Mouse (Mus musculus): ENCODE data around the gene Crebrf. TPM values are rescaled to one million over a fixed set of nuclear protein-coding genes. Genes with fewer than 3 reads are reported as not detected.

Crebrf gene
- total RNA-seq (2021): 10 to 100 TPM; 14.1 to 20.1 TPM
- long read RNA-seq, experiment 1, full-length matches to known transcripts: 1 of 1 reads
- long read RNA-seq, experiment 1, partial matches to known transcripts: 0 of 1 reads
- long read RNA-seq, experiment 1, other reads (novel, unspliced or antisense): 0 of 1 reads
- long read RNA-seq, experiment 2: 0 reads

DNA sequence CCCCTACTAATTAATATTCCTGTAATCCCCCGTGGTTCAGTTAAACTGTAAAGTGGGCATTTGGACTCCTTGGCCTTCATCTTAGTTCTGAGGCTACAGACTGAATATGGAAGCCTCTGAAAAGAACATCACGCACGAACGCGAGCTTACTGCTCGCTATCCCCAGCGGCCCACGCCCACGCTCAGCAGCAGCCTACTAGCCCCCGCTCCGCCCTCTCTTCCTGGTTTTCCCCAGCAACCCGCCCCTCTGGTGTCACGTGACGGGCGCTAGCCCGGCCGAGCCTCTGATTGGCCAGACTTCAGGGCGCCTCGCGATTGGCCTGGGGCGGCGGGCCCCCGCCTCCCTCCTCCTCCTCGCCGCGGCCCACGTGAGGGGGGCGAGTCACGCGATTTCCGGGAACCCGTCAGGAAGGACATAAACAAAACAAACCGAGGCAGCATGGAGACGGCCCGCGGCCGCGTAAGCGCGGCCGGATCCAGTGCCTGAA lies at the start of gene Crebrf:
Crebrf (plus strand) TSS at position 380 of the 488 bp plus-strand sequence.
- DNase-seq: peak; percentile 99
- intact Hi-C loops (cut with DNase I; ENCODE audit: low total_unique reads): no loop called here

DNA sequence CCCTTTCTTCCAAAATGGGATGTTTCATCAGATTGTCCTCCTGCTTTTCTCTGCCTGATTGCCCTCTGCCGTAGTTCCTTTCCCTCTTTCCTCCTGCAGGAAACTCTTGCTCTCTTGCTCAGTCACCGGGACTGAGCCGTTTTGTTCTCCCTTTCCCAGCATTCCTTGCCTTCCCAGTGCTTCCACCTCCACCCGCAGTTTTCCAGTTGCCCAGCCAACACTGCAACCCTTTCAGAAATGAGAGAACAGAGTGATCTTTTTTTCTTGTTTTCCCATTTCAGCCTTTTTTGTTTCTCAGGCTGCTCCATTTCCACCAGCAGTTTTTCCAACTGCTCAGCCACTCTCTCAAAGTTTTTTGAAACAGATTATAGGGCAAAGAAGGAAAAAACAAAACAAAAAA lies 44.2 kb upstream of the Crebrf start:
- intact Hi-C loops (cut with DNase I; ENCODE audit: low total_unique reads): no loop called here
- no peak for DNase-seq

DNA sequence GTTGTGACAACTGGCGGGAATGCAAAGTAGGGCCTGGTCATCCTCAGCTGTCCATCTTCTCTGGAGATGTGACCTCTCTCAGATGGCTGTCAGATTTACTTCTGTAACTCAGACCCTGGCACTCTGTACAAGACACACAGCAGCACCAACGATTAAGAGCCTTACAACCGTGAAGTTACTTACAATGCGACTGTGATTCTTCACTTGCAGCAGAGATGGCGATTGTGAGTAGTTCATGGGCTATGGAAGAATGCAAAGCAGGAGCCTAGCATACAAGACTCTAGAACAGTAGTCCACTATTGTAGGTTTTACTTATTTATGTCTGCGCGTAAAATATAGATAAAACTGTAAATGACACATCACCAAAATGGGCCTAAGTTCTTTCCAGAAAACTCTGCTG lies 39.6 kb upstream of the Crebrf start:
- intact Hi-C loops (cut with DNase I; ENCODE audit: low total_unique reads): no loop called here
- no peak for DNase-seq

DNA sequence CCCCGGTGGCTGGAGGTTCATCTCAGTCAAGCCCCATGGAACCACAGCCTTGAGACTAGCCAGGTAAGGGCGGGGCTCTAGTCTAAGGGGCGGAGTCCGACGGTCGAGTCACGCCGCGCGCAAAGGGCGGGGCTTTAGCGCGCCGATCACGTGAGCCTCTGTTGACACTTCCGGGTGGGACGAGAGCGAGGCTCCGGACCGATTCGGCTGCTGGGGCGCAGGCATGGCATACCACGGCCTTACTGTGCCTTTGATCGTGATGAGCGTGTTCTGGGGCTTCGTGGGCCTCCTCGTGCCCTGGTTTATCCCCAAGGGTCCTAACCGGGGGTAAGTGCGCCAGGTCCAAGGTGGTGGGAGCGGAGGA lies 39.2 kb upstream of the Crebrf start:
- intact Hi-C loops (cut with DNase I; ENCODE audit: low total_unique reads): no loop called here

DNA sequence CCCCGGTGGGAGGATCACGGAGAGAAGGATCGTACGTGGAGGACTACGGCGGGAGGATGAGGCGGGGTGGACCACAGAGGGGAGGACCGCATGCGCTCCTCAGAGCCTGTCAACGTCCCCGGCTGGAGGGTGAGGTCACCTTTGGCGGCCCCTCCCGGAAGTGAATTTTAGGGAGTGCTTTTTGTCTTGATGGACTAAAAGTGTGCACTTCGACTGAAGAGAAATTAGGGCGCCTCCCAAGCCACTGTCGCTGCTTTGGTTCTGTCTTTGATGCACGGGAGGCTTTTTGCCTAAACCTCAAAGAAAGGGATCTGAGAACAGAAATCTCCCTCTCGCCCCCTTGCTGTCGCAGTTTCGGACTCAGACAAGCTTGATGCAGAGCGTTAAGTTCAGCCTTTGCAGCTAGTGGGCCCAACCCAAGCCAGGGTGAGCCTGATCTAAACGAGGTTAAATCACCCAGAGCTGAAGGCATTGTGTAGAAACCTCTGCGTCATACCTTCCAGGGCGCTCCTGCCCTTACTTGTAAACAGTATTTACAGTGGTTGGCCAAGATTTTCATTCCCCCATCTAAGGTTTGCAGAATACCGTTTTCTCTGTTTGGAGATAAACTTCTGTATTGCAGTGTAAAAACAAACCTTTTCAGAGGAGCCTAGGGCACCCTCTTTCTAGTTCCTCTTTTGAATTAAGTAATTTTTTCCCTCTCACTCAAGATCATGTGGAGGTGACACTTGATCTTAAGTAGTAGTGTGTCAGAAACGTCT lies 38.7 kb upstream of the Crebrf start:
- peak; percentile 86 for DNase-seq
- intact Hi-C loops (cut with DNase I; ENCODE audit: low total_unique reads): no loop called here

More for the DNA sequence above, 39.2 kb upstream of the Crebrf start:
- peak; percentile 88 for DNase-seq

DNA sequence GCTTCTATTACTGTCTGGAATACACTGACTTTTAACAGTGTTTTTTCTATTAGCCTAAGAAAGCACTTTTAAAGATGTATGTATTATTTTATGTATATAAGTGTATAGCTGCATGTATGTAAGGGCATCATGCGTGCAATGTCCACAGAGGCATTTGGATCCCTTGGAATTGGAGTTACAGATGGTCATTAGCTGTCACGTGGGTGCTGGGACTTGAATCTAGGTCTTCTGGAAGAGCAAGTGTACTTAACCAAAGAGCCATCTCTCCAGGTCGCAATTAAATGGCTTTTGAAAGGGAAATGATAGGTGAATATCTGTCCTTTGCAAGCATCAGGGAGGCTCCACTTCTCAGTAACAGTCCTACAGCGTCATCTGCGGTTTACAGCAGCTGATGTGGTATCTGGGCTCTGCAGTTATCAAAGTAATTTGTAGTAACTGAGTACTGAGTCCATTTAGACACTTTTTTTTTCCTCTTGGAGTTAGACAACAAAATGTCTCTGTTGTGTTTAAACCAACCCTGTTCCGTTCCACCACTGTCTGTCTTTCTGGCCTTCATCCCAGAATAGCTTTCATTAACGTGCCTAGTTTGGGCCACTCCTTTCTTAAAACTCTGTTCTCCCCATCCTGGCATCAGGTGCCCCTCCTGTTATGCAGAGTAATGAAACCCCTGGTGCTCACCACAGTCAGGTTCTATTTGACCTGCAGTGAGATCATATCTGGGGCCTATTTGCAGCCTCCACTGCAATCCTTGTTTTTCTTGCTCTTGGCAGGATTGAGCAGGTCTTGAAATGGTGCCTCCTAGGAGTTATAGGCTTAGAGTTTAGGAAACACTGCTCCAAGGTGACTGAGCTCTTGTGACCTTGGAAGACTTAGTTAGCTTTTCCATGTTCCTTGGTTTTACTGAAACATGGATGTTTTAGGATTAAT lies 37.5 kb upstream of the Crebrf start:
- intact Hi-C loops (cut with DNase I; ENCODE audit: low total_unique reads): no loop called here
- no peak for DNase-seq

DNA sequence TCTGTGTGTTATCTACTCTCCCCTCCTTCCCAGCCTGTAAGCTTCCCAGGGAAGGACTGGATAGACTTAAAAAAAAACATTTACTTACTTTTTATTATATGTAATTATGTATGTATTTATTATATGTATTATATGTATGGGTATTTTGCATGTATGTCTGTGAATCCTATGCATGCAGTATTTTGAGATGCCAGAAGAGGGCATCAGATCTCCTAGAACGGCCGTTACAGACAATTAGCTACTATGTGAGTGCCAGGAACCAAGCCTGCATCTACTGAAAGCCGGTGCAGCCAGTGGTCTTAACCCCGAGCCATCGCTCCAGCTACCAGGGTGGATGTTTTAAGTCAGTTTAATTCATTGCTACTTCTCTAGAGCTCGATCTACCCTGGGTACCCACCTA lies 34.2 kb upstream of the Crebrf start:
- no peak for DNase-seq
- intact Hi-C loops (cut with DNase I; ENCODE audit: low total_unique reads): no loop called here

DNA sequence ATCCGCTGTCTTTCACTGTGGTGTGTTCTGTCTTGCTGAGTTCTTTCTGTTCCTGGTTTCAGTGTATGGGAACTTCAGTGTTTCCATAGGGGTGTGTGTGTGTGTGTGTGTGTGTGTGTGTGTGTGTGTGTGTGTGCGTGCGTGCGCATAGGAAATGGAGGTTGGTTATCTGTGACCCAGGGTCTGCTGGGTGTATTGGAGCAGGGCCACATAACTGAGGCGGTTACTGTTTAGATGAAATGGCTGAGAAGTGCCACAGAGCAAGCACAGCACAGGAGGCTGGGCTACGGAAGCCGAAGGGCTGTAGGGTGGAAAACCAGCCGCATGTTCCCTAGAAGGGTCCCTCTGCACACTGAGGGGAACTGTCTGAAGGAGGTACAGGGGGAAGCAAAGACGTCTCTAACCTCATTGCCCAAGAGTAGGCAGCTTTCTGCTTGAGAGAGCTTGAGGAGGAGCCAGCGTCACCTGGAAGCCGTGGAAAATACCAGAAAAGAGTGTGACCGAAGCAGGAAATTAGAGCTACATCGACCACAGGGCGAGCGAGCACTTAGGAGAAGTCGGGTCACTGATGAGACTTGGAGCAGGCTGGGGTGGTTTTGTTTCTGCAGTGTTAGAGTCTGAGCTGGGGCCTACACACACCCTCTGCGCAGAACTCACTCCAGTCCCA lies 29.0 kb upstream of the Crebrf start:
- no peak for DNase-seq
- intact Hi-C loops (cut with DNase I; ENCODE audit: low total_unique reads): no loop called here

DNA sequence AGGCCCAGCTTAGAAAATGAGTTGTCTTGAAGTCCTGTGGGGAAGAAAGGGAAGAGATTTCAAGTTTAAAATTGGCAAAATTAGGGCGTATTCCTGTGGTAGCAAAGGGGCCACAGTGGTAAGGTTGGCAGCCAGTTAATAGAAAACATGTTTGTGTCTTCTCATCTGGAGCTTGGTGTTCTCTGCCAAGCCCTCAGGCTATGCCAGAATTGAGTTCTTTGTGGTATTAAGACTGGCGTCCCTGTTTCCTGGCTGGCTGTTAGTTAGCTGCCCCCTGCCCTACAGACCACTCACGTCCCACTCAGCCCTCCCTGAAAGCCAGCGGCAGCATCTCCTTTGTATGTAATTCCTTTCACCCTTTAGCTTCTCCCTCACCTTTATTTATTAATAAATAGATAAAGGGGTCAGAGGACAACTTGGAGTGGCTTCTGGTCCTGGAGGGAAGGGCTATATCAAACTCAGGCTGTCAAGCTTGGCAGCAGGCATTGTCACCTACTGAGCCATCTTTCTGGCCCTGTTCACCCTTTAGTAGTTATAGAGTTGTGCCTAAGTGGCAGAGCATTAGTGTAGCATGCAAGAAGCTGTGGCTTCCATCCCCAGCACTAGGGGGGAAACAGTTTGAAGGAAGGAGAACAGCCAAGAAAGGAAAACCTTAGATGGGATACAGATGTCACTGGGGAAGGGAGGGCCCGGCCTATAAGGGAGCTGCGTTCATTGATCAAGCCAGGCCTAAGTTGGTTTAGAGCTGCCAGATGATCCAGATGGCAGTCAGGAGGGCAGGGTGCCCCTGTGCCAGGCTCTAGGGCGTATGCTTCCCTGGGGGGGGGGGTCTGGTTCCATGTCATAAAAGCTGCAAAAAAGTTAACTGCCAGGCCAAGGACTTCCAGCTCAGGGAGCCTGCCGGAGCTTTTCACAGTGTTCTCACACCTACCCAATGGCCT lies 26.4 kb upstream of the Crebrf start:
- intact Hi-C loops (cut with DNase I; ENCODE audit: low total_unique reads): no loop called here

DNA sequence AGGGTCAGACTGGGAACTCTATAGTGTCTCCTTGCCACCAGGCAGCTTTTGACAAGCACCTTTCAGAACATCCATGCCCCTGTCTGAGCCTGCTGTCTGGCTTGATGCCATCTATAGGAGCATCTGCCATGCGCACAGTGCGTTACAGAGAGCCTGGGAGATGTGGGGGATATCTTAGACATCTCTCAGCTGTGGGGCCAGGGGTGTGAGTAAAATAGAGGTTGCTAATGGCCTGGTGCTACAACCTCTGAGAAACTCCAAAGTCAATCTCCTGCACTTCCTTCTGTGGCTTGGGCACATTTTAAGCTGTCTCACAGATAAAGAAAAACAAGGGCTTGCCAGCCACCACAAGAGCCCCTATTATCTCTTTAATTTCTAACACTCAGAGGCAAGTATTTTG lies 25.6 kb upstream of the Crebrf start:
- no peak for DNase-seq
- intact Hi-C loops (cut with DNase I; ENCODE audit: low total_unique reads): no loop called here

More for the DNA sequence above, 26.4 kb upstream of the Crebrf start:
- no peak for DNase-seq

DNA sequence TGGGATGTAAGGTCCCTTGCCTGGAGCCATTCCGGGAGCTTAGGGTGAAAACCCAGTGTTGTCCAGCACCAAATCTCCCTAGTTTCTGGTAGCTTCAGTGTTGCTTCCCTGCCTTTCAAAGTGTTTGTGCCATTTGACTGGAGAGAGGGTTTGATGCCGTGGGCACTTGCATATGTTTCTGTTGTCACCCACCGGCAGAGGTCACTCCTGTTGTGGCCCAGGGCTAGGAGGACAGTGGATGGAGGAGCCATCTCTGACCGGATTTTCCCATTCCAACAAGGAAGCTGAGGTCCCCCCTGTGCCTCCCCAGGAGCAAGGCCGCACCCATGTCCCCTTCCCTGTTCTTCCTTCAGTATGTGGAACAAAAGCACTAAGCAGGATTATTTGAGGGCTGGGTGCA lies 25.2 kb upstream of the Crebrf start:
- no peak for DNase-seq
- intact Hi-C loops (cut with DNase I; ENCODE audit: low total_unique reads): no loop called here

DNA sequence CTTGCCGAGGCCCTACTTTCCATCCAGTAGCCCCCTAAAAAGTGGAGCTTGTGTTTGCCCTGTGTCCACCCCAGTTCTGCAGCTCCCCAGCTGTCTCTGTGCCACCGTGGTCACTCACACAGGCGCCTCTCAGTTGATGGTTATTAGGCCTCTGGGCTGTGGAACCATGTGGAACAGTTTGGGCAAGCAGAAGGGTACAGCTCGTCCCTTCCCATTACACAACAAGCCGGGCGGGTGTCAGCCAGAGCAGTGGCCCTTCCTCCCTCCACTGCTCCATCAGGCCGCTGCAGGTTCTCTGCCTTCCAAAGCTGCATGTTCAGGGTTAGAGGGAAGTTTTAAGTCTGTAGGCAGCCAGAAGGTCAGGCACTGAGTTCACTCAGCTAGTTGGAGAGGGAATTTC lies 24.3 kb upstream of the Crebrf start:
- intact Hi-C loops (cut with DNase I; ENCODE audit: low total_unique reads): no loop called here
- no peak for DNase-seq

DNA sequence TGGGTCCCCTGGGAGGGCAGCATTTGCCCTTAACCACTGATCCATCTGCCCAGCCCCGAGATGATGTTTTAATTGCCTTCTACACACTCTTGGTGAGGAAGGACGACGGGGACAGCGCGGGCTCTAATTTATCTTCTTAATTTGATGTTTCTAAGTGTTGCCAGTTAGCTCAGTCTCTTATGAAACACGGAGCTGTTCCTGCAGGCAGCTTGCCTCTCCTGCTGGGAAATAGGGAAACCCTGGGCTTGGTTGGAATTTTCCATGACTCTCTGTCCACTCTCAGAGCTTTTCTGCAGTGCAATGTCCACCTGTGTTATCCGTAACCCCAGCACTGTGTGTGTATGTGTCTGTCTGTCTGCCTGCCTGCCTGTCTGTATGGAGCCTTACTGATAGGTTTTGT lies 22.0 kb upstream of the Crebrf start:
- intact Hi-C loops (cut with DNase I; ENCODE audit: low total_unique reads): no loop called here
- DNase-seq: no peak

DNA sequence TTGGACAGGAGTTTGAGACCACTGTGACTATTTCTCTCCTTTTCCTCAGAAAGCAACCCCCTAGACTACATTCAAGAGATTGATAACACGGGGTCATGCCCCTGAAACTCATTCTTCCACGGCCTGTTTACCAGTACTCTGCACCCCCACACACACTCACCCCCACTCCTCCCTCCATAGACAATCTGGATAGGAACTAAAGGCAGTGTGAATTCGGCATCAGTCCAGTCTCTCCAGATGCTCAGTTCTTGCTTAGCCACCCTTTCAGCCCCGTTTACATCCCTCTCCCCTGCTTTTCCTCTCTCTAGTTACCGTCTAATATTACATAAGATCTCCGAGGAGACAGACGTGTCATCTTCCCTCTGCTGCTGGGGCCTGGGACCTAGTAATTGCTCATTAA lies 21.3 kb upstream of the Crebrf start:
- no peak for DNase-seq

DNA sequence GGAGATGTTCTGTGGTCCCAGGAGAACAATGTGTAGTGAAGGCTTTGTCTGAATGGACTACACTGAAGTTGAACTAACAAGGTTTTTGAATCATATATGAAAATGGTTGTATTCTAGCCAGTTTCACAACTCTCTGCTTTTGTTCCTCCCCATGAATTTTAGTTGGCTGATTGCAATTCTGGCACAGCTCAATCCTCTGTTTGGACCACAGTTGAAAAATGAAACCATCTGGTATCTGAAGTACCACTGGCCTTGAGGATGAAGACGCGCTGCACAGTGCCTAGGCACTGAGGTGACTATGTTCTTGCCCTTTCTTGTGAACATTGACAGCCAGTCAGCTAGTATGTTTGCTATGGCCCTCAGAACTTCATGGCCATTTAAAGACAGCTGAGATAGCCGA lies 20.3 kb upstream of the Crebrf start:
- no peak for DNase-seq
- intact Hi-C loops (cut with DNase I; ENCODE audit: low total_unique reads): no loop called here

More for the DNA sequence above, 21.3 kb upstream of the Crebrf start:
- intact Hi-C loops (cut with DNase I; ENCODE audit: low total_unique reads): no loop called here

DNA sequence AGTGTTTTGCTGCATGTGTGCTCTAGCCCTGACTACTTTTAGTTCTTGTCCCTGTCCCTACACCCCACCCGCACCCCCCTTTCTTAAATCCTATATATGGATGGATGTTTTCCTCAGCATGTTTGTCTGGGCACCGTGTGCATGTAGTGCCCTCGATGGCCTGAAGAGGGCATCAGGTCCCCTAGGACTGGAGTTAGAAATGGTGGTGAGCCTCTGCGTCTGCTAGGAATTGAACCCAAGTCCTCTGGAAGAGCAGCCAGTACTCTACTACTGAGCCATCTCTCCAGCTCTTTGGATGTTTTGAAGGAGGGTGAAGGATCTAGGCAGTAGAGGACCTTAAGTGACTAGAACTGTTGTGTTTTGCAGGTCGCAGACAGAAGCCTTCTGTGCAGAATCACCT lies 16.6 kb upstream of the Crebrf start:
- DNase-seq: no peak
- intact Hi-C loops (cut with DNase I; ENCODE audit: low total_unique reads): no loop called here

DNA sequence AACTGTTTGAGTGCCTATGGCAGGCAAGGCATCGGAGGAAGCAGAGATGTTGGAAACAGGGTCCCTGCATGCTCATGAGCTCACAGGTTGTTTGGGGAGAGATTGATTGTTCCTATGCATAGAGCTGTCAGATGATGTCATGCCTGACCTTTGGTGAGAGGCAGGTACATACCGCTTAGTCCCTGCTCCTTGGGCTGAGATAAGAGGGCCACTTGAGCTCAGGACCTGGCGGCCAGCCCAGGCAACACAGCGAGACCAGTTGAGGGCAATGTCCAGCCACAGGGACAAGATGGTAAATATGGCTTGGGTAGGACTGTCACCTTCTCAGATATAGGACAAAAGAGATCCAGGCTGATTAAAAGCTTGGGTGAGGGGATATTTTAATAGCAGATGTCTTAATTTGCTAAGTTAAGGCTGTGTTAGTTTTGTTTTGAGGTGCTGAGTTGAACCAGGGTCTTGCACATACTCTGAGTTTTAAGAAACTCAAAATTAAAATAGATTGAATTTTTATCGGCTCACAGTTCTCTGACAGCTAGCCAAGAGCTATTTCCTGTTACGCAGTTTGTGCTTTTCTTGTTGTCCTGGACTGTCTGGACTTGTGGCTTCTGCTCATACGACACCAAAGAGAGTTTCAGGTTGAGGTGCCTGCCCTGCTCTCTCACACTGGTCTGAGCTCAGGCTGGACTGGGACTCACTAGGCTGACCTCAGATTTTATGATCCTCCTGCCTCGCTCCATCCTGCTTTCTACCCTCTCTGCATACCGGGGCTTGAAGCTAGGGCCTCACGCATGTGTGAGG lies 15.4 kb upstream of the Crebrf start:
- no peak for DNase-seq

DNA sequence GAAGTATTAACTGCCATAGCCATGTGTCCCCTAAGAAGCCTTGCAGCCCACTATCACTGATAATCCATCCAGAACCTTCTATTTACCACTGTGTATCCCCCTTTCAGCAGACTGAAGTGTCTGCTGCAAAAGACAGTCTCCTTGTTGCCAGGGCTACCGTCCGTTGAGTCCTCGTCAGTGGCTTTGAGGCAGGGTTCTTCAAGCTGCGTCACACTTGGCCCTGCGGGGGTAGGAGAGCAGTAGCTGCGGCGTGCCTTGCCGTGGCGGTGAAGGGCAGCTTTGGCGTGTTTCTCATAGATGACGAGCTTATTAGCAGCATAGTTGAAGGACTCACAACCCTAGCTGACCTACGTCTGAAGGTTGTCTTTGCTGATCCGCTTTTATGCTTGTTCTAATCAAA lies 13.9 kb upstream of the Crebrf start:
- DNase-seq: no peak
- intact Hi-C loops (cut with DNase I; ENCODE audit: low total_unique reads): no loop called here

More for the DNA sequence above, 15.4 kb upstream of the Crebrf start:
- intact Hi-C loops (cut with DNase I; ENCODE audit: low total_unique reads): no loop called here
